Mouse (Mus musculus): Measurements from ENCODE around the gene Clasrp. TPM values are rescaled to one million over a fixed set of nuclear protein-coding genes. Genes with fewer than 3 reads are reported as not detected.

Clasrp gene
- total and polyA plus RNA-seq, 3 experiments, result 34.2 to 153 (median 41.4) TPM

GRCm38 (mm10) chr7:19562643-19563410 lies 41.5 kb downstream of the Clasrp start, which contains the start of gene Ppp1r37:
Ppp1r37 (minus strand) TSS chr7:19563076.
- H3K36me3 ChIP-seq (replicated peaks), result peaks cover 69% of the 10 kb centered on the region
- H3K27me3 ChIP-seq (ENCODE audit: insufficient read depth, low read length), result no peaks in the 10 kb centered on the region
- TF ChIP-seq GATA2 (IDR thresholded peaks at IDR 0.05; ENCODE audit: borderline replicate concordance, low read depth, low read length) (no peak), TAL1 (conservative IDR thresholded peaks at IDR 0.05; ENCODE audit: low read depth, low read length) (no peak), POLR2AphosphoS5 (IDR thresholded peaks at IDR 0.05; ENCODE audit: insufficient replicate concordance, low read depth, low read length) (no peak), CTCF (IDR thresholded peaks at IDR 0.05; ENCODE audit: low read depth, low read length) (no peak), GATA1 (IDR thresholded peaks at IDR 0.05; ENCODE audit: borderline replicate concordance, low read length) (no peak)
- DNase-seq (ENCODE audit: low spot score) (no peak), ATAC-seq (ENCODE audit: extremely low read depth, insufficient number of reproducible peaks, low FRiP score, poor library complexity, severe bottlenecking) (no peak)
- peaks cover 10% of the 10 kb centered on the region for H3K9me3 ChIP-seq (replicated peaks)
- peaks cover 54% of the 10 kb centered on the region for H3K4me1 ChIP-seq (ENCODE audit: insufficient read depth, low read depth, low read length)
- peak within 1 kb of the TSS; percentile 96 for H3K4me3 ChIP-seq (ENCODE audit: low read depth, low read length)

DNA sequence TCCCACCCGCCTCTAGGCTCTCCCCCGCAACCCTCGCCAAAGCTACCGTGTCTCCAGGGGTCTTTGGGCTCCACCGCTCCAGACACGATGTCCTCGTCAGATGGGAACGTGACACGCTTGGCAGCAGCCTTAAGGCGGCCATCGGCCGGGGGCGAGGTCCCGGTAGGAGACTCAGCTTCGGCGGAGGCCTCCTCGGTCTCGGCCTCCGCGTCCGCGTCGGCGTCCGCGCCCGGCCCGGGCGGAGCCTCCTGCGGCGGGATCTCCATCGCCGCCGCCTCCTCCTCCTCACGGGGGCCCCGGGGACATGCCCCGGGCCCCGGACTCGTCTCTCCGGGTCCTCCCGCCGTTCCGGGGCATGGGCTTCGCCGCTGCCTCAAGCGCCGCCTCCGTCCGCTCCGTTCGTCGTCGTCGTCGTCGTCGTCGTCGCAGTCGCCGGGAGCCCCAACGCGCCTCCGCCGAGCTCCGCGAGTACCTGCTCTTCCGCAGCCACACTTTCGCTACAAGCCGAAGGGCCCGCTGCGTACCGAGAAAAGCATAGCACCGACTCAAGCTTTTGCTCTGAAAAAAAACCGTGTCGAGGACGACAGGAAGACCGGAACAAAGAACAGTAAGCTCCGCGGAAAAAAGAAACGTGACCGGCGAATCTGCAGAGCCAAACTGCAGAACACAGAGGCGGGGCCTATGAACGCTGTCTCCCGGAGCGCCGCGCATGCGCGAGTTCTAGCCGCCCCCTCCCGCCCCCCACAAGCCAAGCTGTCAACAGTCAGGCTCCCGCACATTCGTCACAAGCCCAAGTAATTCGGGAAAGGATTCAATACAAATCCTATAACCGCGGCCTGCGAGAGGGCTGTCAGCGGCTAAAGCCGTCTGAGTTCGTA lies 42.3 kb downstream of the Clasrp start:
- H3K36me3 ChIP-seq (replicated peaks), result peaks cover 70% of the 10 kb centered on the region

DNA sequence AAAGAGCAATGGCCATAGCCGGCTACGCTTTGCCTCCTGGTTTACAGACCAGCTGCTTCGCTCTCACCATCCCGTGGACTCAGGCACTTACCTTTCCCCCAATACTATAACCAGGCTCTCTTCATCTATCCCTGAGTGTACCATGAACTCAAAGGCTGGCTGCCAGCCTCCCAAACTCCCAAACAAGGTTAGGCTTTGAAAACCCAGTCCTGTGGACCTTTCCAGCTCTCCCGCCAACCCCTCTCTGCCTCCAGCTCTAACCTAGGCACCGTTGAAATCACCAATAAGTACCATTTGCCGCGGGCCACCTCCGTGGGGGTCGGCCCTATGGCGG lies 42.9 kb downstream of the Clasrp start:
- Histone ChIP-seq H3K4me1 (ENCODE audit: insufficient read depth, low read depth, low read length) (peaks cover 62% of the 10 kb centered on the region), H3K36me3 (replicated peaks) (peaks cover 72% of the 10 kb centered on the region), H3K27me3 (ENCODE audit: insufficient read depth, low read length) (no peaks in the 10 kb centered on the region), H3K9me3 (replicated peaks) (peaks cover 10% of the 10 kb centered on the region), H3K4me3 (ENCODE audit: low read depth, low read length) (peak overlapping the region; percentile 96)
- no peak for TF ChIP-seq GATA2 (IDR thresholded peaks at IDR 0.05; ENCODE audit: borderline replicate concordance, low read depth, low read length)
- no peak for TF ChIP-seq GATA1 (IDR thresholded peaks at IDR 0.05; ENCODE audit: borderline replicate concordance, low read length)
- no peak for TF ChIP-seq POLR2AphosphoS5 (IDR thresholded peaks at IDR 0.05; ENCODE audit: insufficient replicate concordance, low read depth, low read length)
- TF ChIP-seq TAL1 (conservative IDR thresholded peaks at IDR 0.05; ENCODE audit: low read depth, low read length), result no peak
- no peak for TF ChIP-seq CTCF (IDR thresholded peaks at IDR 0.05; ENCODE audit: low read depth, low read length)
- ATAC-seq (ENCODE audit: extremely low read depth, insufficient number of reproducible peaks, low FRiP score, poor library complexity, severe bottlenecking) (no peak), DNase-seq (ENCODE audit: low spot score) (no peak)

More for the DNA sequence above, 42.3 kb downstream of the Clasrp start:
- H3K9me3 ChIP-seq (replicated peaks), result peaks cover 10% of the 10 kb centered on the region
- TF ChIP-seq TAL1 (conservative IDR thresholded peaks at IDR 0.05; ENCODE audit: low read depth, low read length), result no peak
- no peak for TF ChIP-seq POLR2AphosphoS5 (IDR thresholded peaks at IDR 0.05; ENCODE audit: insufficient replicate concordance, low read depth, low read length)
- no peak for TF ChIP-seq GATA2 (IDR thresholded peaks at IDR 0.05; ENCODE audit: borderline replicate concordance, low read depth, low read length)
- TF ChIP-seq GATA1 (IDR thresholded peaks at IDR 0.05; ENCODE audit: borderline replicate concordance, low read length), result no peak
- no peak for TF ChIP-seq CTCF (IDR thresholded peaks at IDR 0.05; ENCODE audit: low read depth, low read length)
- peak; percentile 90 for DNase-seq (ENCODE audit: low spot score)
- H3K4me3 ChIP-seq (ENCODE audit: low read depth, low read length), result peak overlapping the region; percentile 96
- peak; percentile 71 for ATAC-seq (ENCODE audit: extremely low read depth, insufficient number of reproducible peaks, low FRiP score, poor library complexity, severe bottlenecking)
- H3K4me1 ChIP-seq (ENCODE audit: insufficient read depth, low read depth, low read length), result peaks cover 57% of the 10 kb centered on the region
- no peaks in the 10 kb centered on the region for H3K27me3 ChIP-seq (ENCODE audit: insufficient read depth, low read length)

DNA sequence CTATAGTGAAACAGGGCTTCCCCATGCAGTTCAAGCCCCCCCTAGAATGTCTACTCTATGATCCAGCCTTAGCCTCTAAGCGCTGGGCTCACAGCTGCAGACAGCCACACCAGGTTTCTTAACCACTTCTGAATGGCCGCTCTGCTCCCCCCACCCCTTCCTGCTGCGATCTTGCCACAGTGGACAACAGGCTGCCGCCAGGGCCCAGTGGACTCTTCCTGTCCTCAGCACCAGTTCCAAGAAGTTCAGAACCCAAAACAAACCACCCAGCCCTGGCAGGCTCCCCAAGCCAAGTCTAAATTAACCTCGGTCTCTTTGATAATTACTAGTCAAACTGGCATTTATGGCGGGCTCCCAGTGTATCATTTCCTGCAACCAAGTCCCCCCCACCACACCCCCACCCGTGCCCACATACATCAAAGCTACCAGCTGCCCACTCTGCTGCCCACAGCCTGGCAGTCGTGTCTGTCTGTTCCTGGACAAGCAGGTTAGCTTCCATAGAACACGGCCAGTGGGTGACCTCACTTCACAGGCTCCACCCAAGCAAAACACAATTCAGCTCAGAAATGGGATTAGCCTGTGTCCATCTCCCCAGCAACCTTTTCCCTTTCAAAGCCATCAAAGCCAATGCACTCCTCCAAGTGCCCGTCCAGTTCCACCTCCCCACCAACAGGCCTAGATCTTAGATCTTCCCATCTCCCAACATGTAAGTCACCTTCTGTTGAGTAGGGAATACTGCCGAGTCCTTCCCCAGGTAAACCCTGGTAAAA lies 43.6 kb downstream of the Clasrp start:
- TF ChIP-seq GATA1 (IDR thresholded peaks at IDR 0.05; ENCODE audit: borderline replicate concordance, low read length) (no peak), GATA2 (IDR thresholded peaks at IDR 0.05; ENCODE audit: borderline replicate concordance, low read depth, low read length) (no peak), CTCF (IDR thresholded peaks at IDR 0.05; ENCODE audit: low read depth, low read length) (no peak), TAL1 (conservative IDR thresholded peaks at IDR 0.05; ENCODE audit: low read depth, low read length) (no peak)
- no peak for DNase-seq (ENCODE audit: low spot score)

GRCm38 (mm10) chr7:19558965-19559364 lies 45.3 kb downstream of the Clasrp start:
- no peaks in the 10 kb centered on the region for H3K9me3 ChIP-seq (replicated peaks)
- TF ChIP-seq GATA2 (IDR thresholded peaks at IDR 0.05; ENCODE audit: borderline replicate concordance, low read depth, low read length) (no peak), CTCF (IDR thresholded peaks at IDR 0.05; ENCODE audit: low read depth, low read length) (peak; percentile 32), TAL1 (conservative IDR thresholded peaks at IDR 0.05; ENCODE audit: low read depth, low read length) (no peak)
- ATAC-seq (ENCODE audit: extremely low read depth, insufficient number of reproducible peaks, low FRiP score, poor library complexity, severe bottlenecking), result no peak
- peaks cover 72% of the 10 kb centered on the region for H3K36me3 ChIP-seq (replicated peaks)
- no peak overlapping the region for H3K4me3 ChIP-seq (ENCODE audit: low read depth, low read length)
- H3K4me1 ChIP-seq (ENCODE audit: insufficient read depth, low read depth, low read length), result peaks cover 65% of the 10 kb centered on the region
- H3K27me3 ChIP-seq (ENCODE audit: insufficient read depth, low read length), result no peaks in the 10 kb centered on the region
- DNase-seq (ENCODE audit: low spot score), result peak; percentile 37

More for the DNA sequence above, 43.6 kb downstream of the Clasrp start:
- peak overlapping the region; percentile 96 for H3K4me3 ChIP-seq (ENCODE audit: low read depth, low read length)
- H3K4me1 ChIP-seq (ENCODE audit: insufficient read depth, low read depth, low read length), result peaks cover 62% of the 10 kb centered on the region
- no peaks in the 10 kb centered on the region for H3K27me3 ChIP-seq (ENCODE audit: insufficient read depth, low read length)
- H3K36me3 ChIP-seq (replicated peaks), result peaks cover 73% of the 10 kb centered on the region
- ATAC-seq (ENCODE audit: extremely low read depth, insufficient number of reproducible peaks, low FRiP score, poor library complexity, severe bottlenecking), result no peak
- peaks cover 10% of the 10 kb centered on the region for H3K9me3 ChIP-seq (replicated peaks)

Data from G1E (cell line).